Mouse (Mus musculus) limb, embryonic 14.5 days (tissue): ENCODE data around the gene Gipc2. TPM values are rescaled to one million over a fixed set of nuclear protein-coding genes. Genes with fewer than 3 reads are reported as not detected.
"Not testable (repeated sequence)": the region's sequence is repeated elsewhere in the genome, so short reads cannot be mapped to it uniquely, and the experiment has no call there.

ENCODE experiments used
- ATAC-seq: fragments of 200-750 bp; cut with Nextera tagmentation; 2 replicates; pipeline ENCODE4 v1.8.0; 2017; ENCODE audit warnings: low read depth, moderate number of reproducible peaks, moderate TSS enrichment; ENCODE audit not compliant: low FRiP score
- DNase-seq: peaks from one replicate; pipeline ENCODE4 v3.0.0-alpha.2; 2015; ENCODE audit warnings: low spot score
- H3K27ac ChIP-seq: fragments of 300-500 bp; sonication (generic); replicated peaks from 2 replicates; pipeline ENCODE4 v1.5.1; 2014; ENCODE audit warnings: low read depth, mild to moderate bottlenecking, low read length, moderate library complexity, mixed read lengths
- H3K27me3 ChIP-seq: fragments of 300-500 bp; sonication (generic); 2 replicates; pipeline ENCODE4 v1.6.1; 2014; ENCODE audit warnings: low read length, mixed read lengths; ENCODE audit not compliant: control insufficient read depth, insufficient read depth
- H3K36me3 ChIP-seq: fragments of 300-500 bp; sonication (generic); 2 replicates; pipeline ENCODE4 v1.6.1; 2014; ENCODE audit warnings: mild to moderate bottlenecking, low read length, moderate library complexity, mixed read lengths; ENCODE audit not compliant: control insufficient read depth, insufficient read depth
- H3K4me1 ChIP-seq: fragments of 300-500 bp; sonication (generic); 2 replicates; pipeline ENCODE4 v1.6.1; 2014; ENCODE audit warnings: antibody characterized with exemption, low read length, mixed read lengths; ENCODE audit not compliant: control insufficient read depth, insufficient read depth
- H3K4me2 ChIP-seq: fragments of 300-500 bp; sonication (generic); replicated peaks from 2 replicates; pipeline ENCODE4 v1.6.1; 2014; ENCODE audit warnings: low read depth, mild to moderate bottlenecking, low read length, moderate library complexity; ENCODE audit not compliant: severe bottlenecking
- H3K4me3 ChIP-seq: fragments of 300-500 bp; sonication (generic); replicated peaks from 2 replicates; pipeline ENCODE4 v1.5.1; 2014; ENCODE audit warnings: low read length
- H3K9ac ChIP-seq: fragments of 300-500 bp; sonication (generic); 2 replicates; pipeline ENCODE4 v1.6.1; 2014; ENCODE audit warnings: mild to moderate bottlenecking, low read depth, low read length, moderate library complexity; ENCODE audit not compliant: severe bottlenecking
- H3K9me3 ChIP-seq: fragments of 300-500 bp; sonication (generic); 2 replicates; pipeline ENCODE4 v1.6.1; 2016; ENCODE audit warnings: low read length; ENCODE audit not compliant: control insufficient read depth
- POLR2A ChIP-seq: fragments of 200-500 bp; IDR thresholded peaks from 2 replicates; pipeline ENCODE4 v1.8.0; 2012; ENCODE audit warnings: inconsistent platforms, mild to moderate bottlenecking, moderate library complexity, borderline replicate concordance; ENCODE audit not compliant: insufficient read depth, insufficient read length; ENCODE audit errors: extremely low read depth
- WGBS: fragments of 180-500 bp; shearing (Covaris S2); extraction: QIAGEN DNeasy Blood & Tissue Kit; methylation state at CpG from one replicate; pipeline ENCODE4 v1.1.7; 2014; 5-methylcytosine and 5-hydroxymethylcytosine counted together
- polyA plus RNA-seq, 2 experiments: library from polyadenylated mRNA; depleted of rRNA in 1 of 2; stranded (reverse) in 1 of 2; unstranded in 1 of 2; fragments of >200 nt; fragmentation: Nextera tagmentation in 1 of 2; extraction: Ambion mirVana in 1 of 2; gene quantifications; 2 replicates each; pipeline versions ENCODE4 v1.2.1 to v1.2.3; 2012 to 2014

Gipc2 gene
- polyA plus RNA-seq, 2 experiments: 2.6 to 4.3 TPM

- Histone ChIP-seq H3K36me3 (no peaks in the 10 kb centered on the region), H3K4me1 (no peaks in the 10 kb centered on the region), H3K4me2 (no peak overlapping the region), H3K27ac (no peak overlapping the region), H3K9ac (no peak overlapping the region), H3K27me3 (no peaks in the 10 kb centered on the region), H3K4me3 (no peak overlapping the region), H3K9me3 (no peaks in the 10 kb centered on the region)
- no peak for TF ChIP-seq POLR2A
- WGBS: 82% methylated on average over 9 of the region's 9 CpGs
- no peak for ATAC-seq
- no peak for DNase-seq
These were observed 32.4 kb downstream of the Gipc2 start for GRCm38 (mm10) chr3:152133621-152134020.

GRCm38 (mm10) chr3:152130963-152131362 lies 35.1 kb downstream of the Gipc2 start:
- Histone ChIP-seq H3K27me3 (no peaks in the 10 kb centered on the region), H3K4me2 (no peak overlapping the region), H3K9ac (no peak overlapping the region), H3K36me3 (no peaks in the 10 kb centered on the region), H3K4me3 (no peak overlapping the region), H3K27ac (no peak overlapping the region), H3K9me3 (no peaks in the 10 kb centered on the region), H3K4me1 (no peaks in the 10 kb centered on the region)
- no peak for ATAC-seq
- WGBS: 83% methylated on average over 4 of the region's 4 CpGs
- DNase-seq: no peak
- TF ChIP-seq POLR2A: no peak

- not testable (repeated sequence) for H3K36me3 ChIP-seq, H3K4me3 ChIP-seq, H3K9ac ChIP-seq, H3K4me1 ChIP-seq, H3K9me3 ChIP-seq, H3K4me2 ChIP-seq, H3K27ac ChIP-seq, H3K27me3 ChIP-seq, ATAC-seq, DNase-seq
- WGBS: 85% methylated on average over 4 of the region's 4 CpGs
These were observed 36.6 kb downstream of the Gipc2 start for GRCm38 (mm10) chr3:152129426-152129825.

GRCm38 (mm10) chr3:152128631-152129030 lies 37.4 kb downstream of the Gipc2 start:
- Histone ChIP-seq H3K27me3 (no peaks in the 10 kb centered on the region), H3K4me1 (no peaks in the 10 kb centered on the region), H3K4me3 (no peak overlapping the region), H3K4me2 (no peak overlapping the region), H3K9ac (no peak overlapping the region), H3K9me3 (no peaks in the 10 kb centered on the region), H3K27ac (no peak overlapping the region), H3K36me3 (no peaks in the 10 kb centered on the region)
- no peak for TF ChIP-seq POLR2A
- WGBS: 77% methylated on average over 7 of the region's 7 CpGs
- DNase-seq (no peak), ATAC-seq (no peak)

GRCm38 (mm10) chr3:152127144-152127543 lies 38.9 kb downstream of the Gipc2 start:
- DNase-seq: no peak
- 63% methylated on average over 7 of the region's 7 CpGs for WGBS
- no peak for TF ChIP-seq POLR2A

GRCm38 (mm10) chr3:152122720-152123119 lies 43.3 kb downstream of the Gipc2 start:
- no peak for DNase-seq
- Histone ChIP-seq H3K27ac (no peak overlapping the region), H3K4me3 (no peak overlapping the region), H3K27me3 (no peaks in the 10 kb centered on the region), H3K4me2 (no peak overlapping the region), H3K9me3 (no peaks in the 10 kb centered on the region), H3K36me3 (no peaks in the 10 kb centered on the region), H3K9ac (no peak overlapping the region), H3K4me1 (no peaks in the 10 kb centered on the region)
- TF ChIP-seq POLR2A: no peak
- 67% methylated on average over 3 of the region's 3 CpGs for WGBS
- ATAC-seq: no peak

More at GRCm38 (mm10) chr3:152127144-152127543, 38.9 kb downstream of the Gipc2 start:
- H3K36me3 ChIP-seq: no peaks in the 10 kb centered on the region
- H3K4me2 ChIP-seq: no peak overlapping the region
- ATAC-seq: no peak
- H3K27ac ChIP-seq: no peak overlapping the region
- no peaks in the 10 kb centered on the region for H3K4me1 ChIP-seq
- no peak overlapping the region for H3K9ac ChIP-seq
- H3K4me3 ChIP-seq: no peak overlapping the region
- H3K9me3 ChIP-seq: no peaks in the 10 kb centered on the region
- H3K27me3 ChIP-seq: no peaks in the 10 kb centered on the region
